Mouse (Mus musculus): ENCODE measurements around the gene Mcemp1. TPM values are rescaled to one million over a fixed set of nuclear protein-coding genes. Genes with fewer than 3 reads are reported as not detected.

Gene Mcemp1
- polyA plus RNA-seq, 1 experiment, result not detected

DNA sequence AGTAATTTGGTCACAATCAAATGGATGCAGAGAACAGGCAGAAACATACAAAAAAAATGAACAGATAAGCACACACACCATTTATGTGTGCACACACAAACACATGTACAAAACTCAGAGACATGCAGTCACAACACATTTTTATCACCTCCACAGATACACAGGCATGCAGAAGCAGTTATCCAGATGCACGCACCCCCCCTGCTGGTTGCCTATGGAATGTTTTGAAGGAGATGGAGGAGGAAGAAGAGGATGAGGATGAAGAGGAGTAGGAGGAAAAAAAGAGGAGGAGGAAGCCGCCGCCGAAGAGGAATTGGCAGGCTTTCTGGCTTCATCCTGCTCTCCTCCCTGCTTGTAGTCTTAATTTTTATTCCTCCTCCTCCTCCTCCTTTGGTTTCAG lies 40.2 kb downstream of the Mcemp1 start:
- Histone ChIP-seq H3K4me1 (ENCODE audit: control insufficient read depth, insufficient read depth, low read length) (no peaks in the 10 kb centered on the region), H3K4me3 (ENCODE audit: insufficient read depth, low read depth, low read length) (no peak overlapping the region), H3K27ac (ENCODE audit: insufficient read depth, low read depth, low read length) (no peak overlapping the region)
- WGBS, result 55% methylated on average over 4 of the region's 4 CpGs
- TF ChIP-seq POLR2A (IDR thresholded peaks at IDR 0.05; ENCODE audit: insufficient read depth, low read depth, low read length), result no peak
- TF ChIP-seq CTCF (IDR thresholded peaks at IDR 0.05; ENCODE audit: insufficient read depth, low read depth, low read length), result no peak

DNA sequence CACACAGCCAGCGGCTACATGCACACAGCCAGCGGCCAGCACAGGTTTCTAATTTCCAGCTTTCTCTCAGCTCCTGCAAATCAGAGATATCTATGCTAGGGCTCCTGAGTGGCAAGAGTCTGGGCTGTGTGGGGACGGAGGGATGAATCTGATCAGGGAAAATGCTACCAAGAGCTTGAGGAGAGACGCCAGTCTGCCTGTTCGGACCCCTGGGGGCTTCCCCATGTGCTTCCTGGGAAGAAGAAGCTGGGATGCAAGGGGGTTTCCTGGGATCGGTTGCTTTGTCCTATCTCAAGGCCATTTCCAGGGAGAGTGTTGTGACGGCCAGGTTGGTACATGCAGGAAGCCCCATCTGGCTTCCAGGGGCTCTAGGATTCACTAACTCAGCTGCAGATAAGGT lies 42.1 kb downstream of the Mcemp1 start:
- WGBS, result 72% methylated on average over 7 of the region's 7 CpGs
- TF ChIP-seq POLR2A (IDR thresholded peaks at IDR 0.05; ENCODE audit: insufficient read depth, low read depth, low read length) (no peak), CTCF (IDR thresholded peaks at IDR 0.05; ENCODE audit: insufficient read depth, low read depth, low read length) (no peak)
- H3K27ac ChIP-seq (ENCODE audit: insufficient read depth, low read depth, low read length), result no peak overlapping the region
- H3K4me1 ChIP-seq (ENCODE audit: control insufficient read depth, insufficient read depth, low read length), result no peaks in the 10 kb centered on the region
- no peak overlapping the region for H3K4me3 ChIP-seq (ENCODE audit: insufficient read depth, low read depth, low read length)

DNA sequence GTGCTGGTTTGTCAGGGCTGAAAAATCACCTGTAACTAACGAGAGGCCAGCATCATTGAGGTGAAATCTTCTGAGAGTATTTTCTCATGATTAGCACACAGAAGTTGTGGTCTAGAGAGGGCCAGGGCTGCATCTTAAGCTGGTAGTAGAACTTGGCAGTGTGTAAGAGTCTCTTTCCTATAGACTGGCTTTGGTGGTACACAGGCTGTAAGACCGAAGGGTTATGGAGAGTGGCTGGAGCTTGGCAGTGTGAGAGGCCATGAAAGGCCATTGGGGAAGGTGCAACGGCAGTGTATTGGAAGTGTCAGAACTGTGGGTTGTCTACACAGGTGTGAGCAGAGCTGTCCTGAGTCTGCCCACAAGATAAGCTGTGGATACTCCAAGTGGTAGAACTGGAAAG lies 44.8 kb downstream of the Mcemp1 start:
- no peak overlapping the region for H3K27ac ChIP-seq (ENCODE audit: insufficient read depth, low read depth, low read length)
- 81% methylated on average over 3 of the region's 3 CpGs for WGBS
- no peaks in the 10 kb centered on the region for H3K4me1 ChIP-seq (ENCODE audit: control insufficient read depth, insufficient read depth, low read length)
- TF ChIP-seq CTCF (IDR thresholded peaks at IDR 0.05; ENCODE audit: insufficient read depth, low read depth, low read length), result no peak
- TF ChIP-seq POLR2A (IDR thresholded peaks at IDR 0.05; ENCODE audit: insufficient read depth, low read depth, low read length), result no peak
- no peak overlapping the region for H3K4me3 ChIP-seq (ENCODE audit: insufficient read depth, low read depth, low read length)

DNA sequence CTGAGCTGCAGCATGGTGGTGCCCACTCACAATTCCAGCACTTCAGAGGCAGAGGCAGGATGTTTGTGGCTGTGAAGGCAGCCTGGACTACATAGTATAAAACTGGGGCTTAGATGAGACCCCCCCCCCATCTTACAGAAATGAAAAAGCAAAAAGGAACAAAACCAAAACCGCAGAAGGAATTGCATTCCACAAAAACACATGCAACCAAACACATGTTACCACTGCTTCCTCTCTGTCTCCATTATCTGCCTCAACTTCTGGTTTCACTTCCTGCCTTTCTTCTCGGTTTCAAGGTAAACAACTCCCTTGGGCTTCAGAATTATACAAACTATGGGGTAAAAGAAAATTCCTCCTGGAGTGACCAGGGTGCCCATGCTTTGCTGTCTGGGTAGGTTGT lies 46.1 kb downstream of the Mcemp1 start:
- WGBS, result 61% methylated on average over 2 of the region's 2 CpGs
- Histone ChIP-seq H3K4me1 (ENCODE audit: control insufficient read depth, insufficient read depth, low read length) (no peaks in the 10 kb centered on the region), H3K27ac (ENCODE audit: insufficient read depth, low read depth, low read length) (no peak overlapping the region), H3K4me3 (ENCODE audit: insufficient read depth, low read depth, low read length) (no peak overlapping the region)
- TF ChIP-seq POLR2A (IDR thresholded peaks at IDR 0.05; ENCODE audit: insufficient read depth, low read depth, low read length) (no peak), CTCF (IDR thresholded peaks at IDR 0.05; ENCODE audit: insufficient read depth, low read depth, low read length) (no peak)

DNA sequence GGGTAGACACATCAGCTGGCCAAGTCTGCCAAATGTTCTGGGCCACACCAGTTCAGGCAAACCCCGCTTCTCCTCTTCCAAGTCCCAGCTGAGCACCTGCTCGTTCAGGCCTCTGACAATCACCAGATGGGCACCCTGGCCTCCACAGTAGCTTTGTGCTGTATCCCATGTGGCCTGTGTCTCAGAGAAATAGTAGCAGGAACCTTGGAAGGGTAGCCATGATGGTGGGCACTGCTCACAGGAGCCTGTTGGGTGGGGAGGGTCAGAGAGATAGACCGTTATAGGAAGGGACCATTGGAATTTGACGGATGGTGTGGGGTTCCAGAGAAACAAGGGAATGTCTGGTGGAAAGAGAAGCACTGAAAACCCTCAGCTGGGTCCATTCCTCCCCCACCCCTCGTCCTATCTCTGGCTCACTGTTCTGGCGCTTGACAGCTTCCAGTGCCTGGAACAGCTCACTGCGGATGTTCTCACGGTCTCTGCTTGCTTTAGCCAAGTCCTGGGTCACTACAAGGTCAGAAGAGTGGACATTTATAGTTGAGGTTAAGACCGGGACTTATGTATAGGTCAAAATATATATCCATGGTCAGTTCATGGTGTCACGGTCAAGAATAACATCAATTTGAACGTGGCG lies 51.9 kb downstream of the Mcemp1 start:
- 86% methylated on average over 12 of the region's 12 CpGs for WGBS
- no peak for TF ChIP-seq POLR2A (IDR thresholded peaks at IDR 0.05; ENCODE audit: insufficient read depth, low read depth, low read length)
- no peak for TF ChIP-seq CTCF (IDR thresholded peaks at IDR 0.05; ENCODE audit: insufficient read depth, low read depth, low read length)

DNA sequence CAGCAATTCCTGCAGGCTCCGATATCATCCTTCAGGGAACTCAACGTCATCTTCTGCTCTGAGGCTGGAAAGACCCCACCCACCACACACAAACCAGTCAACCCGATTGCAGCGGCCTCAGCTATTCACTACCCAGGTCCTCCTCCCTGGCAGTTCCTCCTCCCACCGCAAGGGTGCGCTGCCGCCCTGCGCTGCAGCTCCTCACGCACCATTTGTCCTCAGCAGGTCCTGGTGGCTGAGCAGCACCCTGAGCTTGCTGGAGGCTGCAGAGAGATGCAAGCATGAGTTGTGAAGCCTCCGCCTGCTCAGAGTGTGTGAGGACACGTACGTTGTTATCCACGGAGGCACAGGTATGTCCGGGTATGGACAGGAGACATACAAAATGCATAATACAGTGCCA lies 53.0 kb downstream of the Mcemp1 start:
- no peak overlapping the region for H3K27ac ChIP-seq (ENCODE audit: insufficient read depth, low read depth, low read length)
- TF ChIP-seq CTCF (IDR thresholded peaks at IDR 0.05; ENCODE audit: insufficient read depth, low read depth, low read length) (peak; percentile 69), POLR2A (IDR thresholded peaks at IDR 0.05; ENCODE audit: insufficient read depth, low read depth, low read length) (no peak)
- WGBS, result 17% methylated on average over 14 of the region's 14 CpGs
- H3K4me3 ChIP-seq (ENCODE audit: insufficient read depth, low read depth, low read length), result no peak overlapping the region
- H3K4me1 ChIP-seq (ENCODE audit: control insufficient read depth, insufficient read depth, low read length), result peaks cover 2% of the 10 kb centered on the region; the same call in 1 of the 2 replicates

More for the DNA sequence above, 51.9 kb downstream of the Mcemp1 start:
- Histone ChIP-seq H3K4me3 (ENCODE audit: insufficient read depth, low read depth, low read length) (no peak overlapping the region), H3K27ac (ENCODE audit: insufficient read depth, low read depth, low read length) (no peak overlapping the region), H3K4me1 (ENCODE audit: control insufficient read depth, insufficient read depth, low read length) (peaks cover 2% of the 10 kb centered on the region; the same call in 1 of the 2 replicates)

Other genes with a start within 250 kb of the Mcemp1 start
- not detected in 2 replicates for gene Pex11g, start 198.1 kb upstream of the Mcemp1 start, polyA plus RNA-seq (2012; ENCODE audit: insufficient read depth, insufficient read length, low replicate concordance, missing spikeins)
- gene Tex45, start 194.9 kb upstream of the Mcemp1 start, polyA plus RNA-seq (2012; ENCODE audit: insufficient read depth, insufficient read length, low replicate concordance, missing spikeins), result not detected in 2 replicates
- not detected in 2 replicates for gene Zfp358, start 172.6 kb upstream of the Mcemp1 start, polyA plus RNA-seq (2012; ENCODE audit: insufficient read depth, insufficient read length, low replicate concordance, missing spikeins)
- 296 TPM in 1 of 2 replicates, not detected in the other for gene Mcoln1, start 165.3 kb upstream of the Mcemp1 start, polyA plus RNA-seq (2012; ENCODE audit: insufficient read depth, insufficient read length, low replicate concordance, missing spikeins)
- gene Pnpla6, start 150.4 kb upstream of the Mcemp1 start, polyA plus RNA-seq (2012; ENCODE audit: insufficient read depth, insufficient read length, low replicate concordance, missing spikeins), result not detected in 2 replicates
- gene C330021F23Rik, start 97.8 kb upstream of the Mcemp1 start, polyA plus RNA-seq (2012; ENCODE audit: insufficient read depth, insufficient read length, low replicate concordance, missing spikeins), result not detected in 2 replicates
- not detected in 2 replicates for gene Camsap3, start 78.5 kb upstream of the Mcemp1 start, polyA plus RNA-seq (2012; ENCODE audit: insufficient read depth, insufficient read length, low replicate concordance, missing spikeins)
- gene Xab2, start 44.4 kb upstream of the Mcemp1 start, polyA plus RNA-seq (2012; ENCODE audit: insufficient read depth, insufficient read length, low replicate concordance, missing spikeins), result not detected in 2 replicates
- not detected in 2 replicates for gene Pet100, start 44.2 kb upstream of the Mcemp1 start, polyA plus RNA-seq (2012; ENCODE audit: insufficient read depth, insufficient read length, low replicate concordance, missing spikeins)
- gene Pcp2, start 40.2 kb upstream of the Mcemp1 start, polyA plus RNA-seq (2012; ENCODE audit: insufficient read depth, insufficient read length, low replicate concordance, missing spikeins), result not detected in 2 replicates
- gene Stxbp2, start 34.8 kb upstream of the Mcemp1 start, polyA plus RNA-seq (2012; ENCODE audit: insufficient read depth, insufficient read length, low replicate concordance, missing spikeins), result not detected in 2 replicates
- not detected in 2 replicates for gene Retn, start 10.0 kb upstream of the Mcemp1 start, polyA plus RNA-seq (2012; ENCODE audit: insufficient read depth, insufficient read length, low replicate concordance, missing spikeins)
- gene Fcor, start 6.6 kb downstream of the Mcemp1 start, polyA plus RNA-seq (2012; ENCODE audit: insufficient read depth, insufficient read length, low replicate concordance, missing spikeins), result not detected in 2 replicates
- gene Trappc5, start 10.5 kb downstream of the Mcemp1 start, polyA plus RNA-seq (2012; ENCODE audit: insufficient read depth, insufficient read length, low replicate concordance, missing spikeins), result not detected in 2 replicates
- gene Fcer2a, start 28.4 kb downstream of the Mcemp1 start, polyA plus RNA-seq (2012; ENCODE audit: insufficient read depth, insufficient read length, low replicate concordance, missing spikeins), result not detected in 2 replicates
- gene Clec4g, start 54.9 kb downstream of the Mcemp1 start, polyA plus RNA-seq (2012; ENCODE audit: insufficient read depth, insufficient read length, low replicate concordance, missing spikeins), result not detected in 2 replicates
- not detected in 2 replicates for gene Cd209a, start 83.2 kb downstream of the Mcemp1 start, polyA plus RNA-seq (2012; ENCODE audit: insufficient read depth, insufficient read length, low replicate concordance, missing spikeins)
- not detected in 2 replicates for gene Cd209e, start 188.6 kb downstream of the Mcemp1 start, polyA plus RNA-seq (2012; ENCODE audit: insufficient read depth, insufficient read length, low replicate concordance, missing spikeins)
- not detected in 2 replicates for gene Cd209d, start 212.8 kb downstream of the Mcemp1 start, polyA plus RNA-seq (2012; ENCODE audit: insufficient read depth, insufficient read length, low replicate concordance, missing spikeins)